Mouse (Mus musculus): ENCODE results near the gene Atp1a3.

DNA sequence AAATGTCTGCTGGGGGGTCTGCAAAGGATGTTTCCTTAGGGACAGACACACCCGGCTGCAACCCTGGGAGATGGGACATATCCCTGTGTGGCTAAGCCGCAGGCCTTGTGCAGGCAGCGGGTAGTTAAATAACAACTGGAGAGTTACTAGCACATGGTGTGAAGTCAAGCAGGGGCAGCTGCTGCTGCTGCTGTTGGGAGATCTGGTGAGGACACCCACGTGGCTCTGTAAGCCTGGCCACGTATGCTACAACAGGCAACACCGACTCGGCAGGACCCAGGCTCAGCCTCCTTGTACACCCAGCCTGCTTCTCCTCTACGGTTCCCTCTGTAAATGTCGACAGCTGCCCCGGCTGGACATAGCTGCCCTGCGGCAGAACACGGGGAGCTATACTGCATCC, 36.2 kb upstream of the Atp1a3 start:
- TF ChIP-seq POLR2A (IDR thresholded peaks at IDR 0.05; ENCODE audit: extremely low read depth, insufficient read depth, low read length) (no peak), CTCF (IDR thresholded peaks at IDR 0.05; ENCODE audit: extremely low read depth, insufficient read depth, low read length) (no peak)

Data from cortical plate, adult 2 months (tissue).